Comparison of ENCODE assay signal across 19 mouse cellular contexts in the genomic region with DNA sequence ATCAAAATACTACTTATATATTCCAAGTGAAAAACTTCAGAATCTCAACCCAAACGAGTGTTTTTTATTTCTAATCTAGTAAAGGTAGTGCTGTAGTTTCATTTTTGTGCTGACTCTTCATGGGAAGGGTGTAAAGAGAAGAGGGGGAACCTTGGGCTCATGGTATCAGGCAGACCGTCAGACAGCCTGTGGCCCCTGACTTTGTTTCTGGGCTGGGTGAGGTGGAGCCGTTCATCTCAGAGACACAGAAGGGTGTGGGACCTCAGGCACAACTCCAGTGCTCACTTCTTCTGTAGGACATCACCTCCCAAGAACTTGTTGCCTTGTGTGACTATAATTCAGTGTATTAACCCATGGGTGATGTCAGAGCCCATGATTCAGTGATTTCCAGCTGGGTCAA. TPM values are rescaled to one million over a fixed set of nuclear protein-coding genes. Genes with fewer than 3 reads are reported as not detected.
DNase-seq lines count a peak whose midpoint lies in the region; ATAC-seq and TF ChIP-seq lines count a peak whose summit lies in the region.
"Had no signal": no experiment of that assay in that cellular context is flagged by ENCODE, and none has a peak within 500 bp of the region (broad histone marks: within the 10 kb centered on the region; RNA-seq: fewer than 3 reads in every experiment).

No protein-coding gene starts in this region.

- no peaks in the 10 kb centered on the region for H3K27me3 ChIP-seq in intestine, embryonic 14.5 days (replicated peaks; ENCODE audit: control insufficient read depth, insufficient read depth, low read length)
- H3K27me3 ChIP-seq in intestine, postnatal 0 days (replicated peaks; ENCODE audit: control insufficient read depth, insufficient read depth, low read length): no peaks in the 10 kb centered on the region
- no peaks in the 10 kb centered on the region for H3K27me3 ChIP-seq in liver, embryonic 12.5 days (replicated peaks)
- H3K27me3 ChIP-seq: heart, embryonic 15.5 days; limb, embryonic 13.5 days had no signal

- peak; percentile 12 for DNase-seq in intestine, embryonic 14.5 days (ENCODE audit: low spot score)
- no peak for DNase-seq in ovary, postnatal 10 days (ENCODE audit: low spot score)
- no peak for DNase-seq in thymus, postnatal 0 days (ENCODE audit: low spot score)
- DNase-seq: adrenal gland, adult 8-10 months; cerebellum, adult 18-20 months; cerebellum, postnatal 36 days; gastrocnemius, postnatal 10 days; kidney, adult 2 months; kidney, postnatal 25 days; layer of hippocampus, adult 9-11 months; thymus, postnatal 14 days had no signal

- WGBS in intestine, embryonic 14.5 days: 77% methylated on average over 3 of the region's 3 CpGs
- 55% methylated on average over 3 of the region's 3 CpGs for WGBS in intestine, postnatal 0 days
- 20% methylated on average over 3 of the region's 3 CpGs for WGBS in liver, embryonic 12.5 days (ENCODE audit: insufficient replicate concordance)

- H3K4me2 ChIP-seq in intestine, embryonic 14.5 days (ENCODE audit: low read length): no peak overlapping the region
- H3K4me2 ChIP-seq in intestine, postnatal 0 days (replicated peaks; ENCODE audit: low read depth): no peak overlapping the region
- peak overlapping the region; percentile 70 for H3K4me2 ChIP-seq in liver, embryonic 12.5 days
- H3K4me2 ChIP-seq: heart, embryonic 15.5 days; limb, embryonic 13.5 days had no signal

- ATAC-seq in intestine, embryonic 14.5 days (replicated peaks; ENCODE audit: low FRiP score, low TSS enrichment, low read depth): no peak
- ATAC-seq in intestine, postnatal 0 days: no peak
- ATAC-seq in common myeloid progenitor, adult 5-6 weeks (replicated peaks; ENCODE audit: low read depth, poor library complexity, severe bottlenecking): peak; percentile 48
- ATAC-seq in liver, embryonic 12.5 days: peak; percentile 89
- ATAC-seq in megakaryocyte progenitor cell, adult 5-6 weeks (replicated peaks; ENCODE audit: poor library complexity): peak; percentile 64
- ATAC-seq: lung, postnatal 0 days had no signal

- TF ChIP-seq CTCF in intestine, postnatal 0 days (IDR thresholded peaks at IDR 0.05; ENCODE audit: low read depth): no peak

- H3K4me3 ChIP-seq in intestine, embryonic 14.5 days (ENCODE audit: low read depth, low read length): no peak overlapping the region
- H3K4me3 ChIP-seq in intestine, postnatal 0 days (ENCODE audit: low read depth, low read length): no peak overlapping the region
- peak overlapping the region; percentile 42 for H3K4me3 ChIP-seq in liver, embryonic 12.5 days
- H3K4me3 ChIP-seq: embryonic facial prominence, embryonic 10.5 days; heart, embryonic 15.5 days; limb, embryonic 13.5 days had no signal

- peaks cover 18% of the 10 kb centered on the region for H3K4me1 ChIP-seq in intestine, embryonic 14.5 days (replicated peaks; ENCODE audit: control insufficient read depth, insufficient read depth, low read length)
- peaks cover 10% of the 10 kb centered on the region; the same call in 1 of the 2 replicates for H3K4me1 ChIP-seq in intestine, postnatal 0 days (replicated peaks; ENCODE audit: control insufficient read depth, insufficient read depth, low read length)
- peaks cover 93% of the 10 kb centered on the region for H3K4me1 ChIP-seq in liver, embryonic 12.5 days
- H3K4me1 ChIP-seq: heart, embryonic 15.5 days had no signal

- H3K9me3 ChIP-seq in intestine, embryonic 14.5 days (ENCODE audit: control insufficient read depth, low read length): no peaks in the 10 kb centered on the region
- H3K9me3 ChIP-seq in intestine, postnatal 0 days (ENCODE audit: control insufficient read depth): no peaks in the 10 kb centered on the region
- no peaks in the 10 kb centered on the region for H3K9me3 ChIP-seq in liver, embryonic 12.5 days (replicated peaks)
- H3K9me3 ChIP-seq: embryonic facial prominence, embryonic 10.5 days; heart, embryonic 15.5 days; limb, embryonic 13.5 days had no signal

- H3K36me3 ChIP-seq in intestine, embryonic 14.5 days (ENCODE audit: control insufficient read depth, insufficient read depth, low read length): no peaks in the 10 kb centered on the region
- H3K36me3 ChIP-seq in intestine, postnatal 0 days (ENCODE audit: control insufficient read depth, insufficient read depth): no peaks in the 10 kb centered on the region
- peaks cover 28% of the 10 kb centered on the region for H3K36me3 ChIP-seq in liver, embryonic 12.5 days
- H3K36me3 ChIP-seq: embryonic facial prominence, embryonic 10.5 days; heart, embryonic 15.5 days; limb, embryonic 13.5 days had no signal

- H3K27ac ChIP-seq in intestine, embryonic 14.5 days (ENCODE audit: low read depth): no peak overlapping the region
- H3K27ac ChIP-seq in intestine, postnatal 0 days (ENCODE audit: low read depth, low read length): no peak overlapping the region
- H3K27ac ChIP-seq in liver, embryonic 12.5 days: peak overlapping the region; percentile 99
- H3K27ac ChIP-seq: embryonic facial prominence, embryonic 10.5 days; heart, embryonic 15.5 days; limb, embryonic 13.5 days had no signal

- no peak overlapping the region for H3K9ac ChIP-seq in intestine, embryonic 14.5 days (ENCODE audit: low read length)
- H3K9ac ChIP-seq in intestine, postnatal 0 days (ENCODE audit: low read depth, low read length): no peak overlapping the region
- peak overlapping the region; percentile 67 for H3K9ac ChIP-seq in liver, embryonic 12.5 days
- H3K9ac ChIP-seq: heart, embryonic 15.5 days; limb, embryonic 13.5 days had no signal

RNA-seq across cellular contexts. Expression of a gene that starts 10.0 kb away (rescaled TPM):
- 14.7 and 15.7 TPM in 2 replicates for polyA plus RNA-seq in intestine, embryonic 14.5 days (2014; fragmentation: Nextera tagmentation; extraction: Ambion mirVana)
- 21.2 and 23.8 TPM in 2 replicates for polyA plus RNA-seq in intestine, postnatal 0 days (2015; fragmentation: Nextera tagmentation; extraction: Ambion mirVana)
- total RNA-seq in common myeloid progenitor, adult 5-6 weeks (2017): 24.6 and 29.1 TPM in 2 replicates
- polyA plus RNA-seq in liver, embryonic 12.5 days (2016; fragmentation: Nextera tagmentation; extraction: Ambion mirVana): 57.2 and 59.8 TPM in 2 replicates
- total RNA-seq in megakaryocyte progenitor cell, adult 5-6 weeks (2015): 39.5 and 43.2 TPM in 2 replicates
- 16.4 and 16.5 TPM in 2 replicates for total RNA-seq in megakaryocyte progenitor cell, adult 5-6 weeks (2017)
- 24.3 and 29.7 TPM in 2 replicates for polyA plus RNA-seq in thymus, postnatal 0 days (2015; fragmentation: Nextera tagmentation; extraction: Ambion mirVana)

Comparison
In these comparisons a context has a peak if more than half of its experiments do, and no peak if none do; other contexts are left out.
1. ATAC-seq: peak in common myeloid progenitor, adult 5-6 weeks (single experiment), liver, embryonic 12.5 days (single experiment) and megakaryocyte progenitor cell, adult 5-6 weeks (single experiment); none in intestine, embryonic 14.5 days (single experiment) and intestine, postnatal 0 days (single experiment).